Comparison of ENCODE assay signal across 19 mouse cellular contexts in the genomic region with DNA sequence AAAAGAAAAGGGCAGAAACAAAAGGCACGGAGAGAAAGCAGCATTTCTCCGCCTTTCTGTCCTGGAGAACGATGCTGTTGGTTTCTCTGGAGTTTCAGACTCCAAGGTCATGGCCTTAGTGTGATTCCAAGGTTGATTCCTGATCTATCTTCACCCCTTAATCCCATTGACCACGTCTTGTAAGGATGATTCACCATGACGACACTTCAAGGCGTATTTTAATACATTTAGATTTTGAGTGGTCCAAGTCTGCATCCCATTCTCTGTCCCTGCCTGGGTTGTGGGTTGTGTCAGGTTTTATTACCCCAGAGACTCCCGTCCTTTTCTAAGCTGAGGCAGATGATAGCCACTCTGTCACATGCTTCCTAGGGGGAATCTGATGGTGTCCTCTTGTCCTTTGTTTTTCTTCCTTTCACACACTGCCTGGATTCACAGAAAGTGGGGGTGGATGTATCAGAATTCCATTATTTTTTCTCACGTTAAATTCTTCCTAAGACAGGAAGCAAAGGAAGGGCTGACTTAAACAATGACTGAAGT.
A peak's percentile ranks its signal among the peaks of the same experiment; 100 is the strongest.
DNase-seq lines count a peak whose midpoint lies in the region; ATAC-seq and TF ChIP-seq lines count a peak whose summit lies in the region.
"Had no signal": no experiment of that assay in that cellular context is flagged by ENCODE, and none has a peak within 500 bp of the region (broad histone marks: within the 10 kb centered on the region; RNA-seq: fewer than 3 reads in every experiment).

No protein-coding gene starts in this region.

- TF ChIP-seq POLR2A in thymus, adult 2 months (IDR thresholded peaks at IDR 0.05; ENCODE audit: control insufficient read depth, extremely low read depth, insufficient read depth, low read length, poor library complexity), result no peak

- peak; percentile 10 for DNase-seq in hindbrain, embryonic 11.5 days (ENCODE audit: low spot score)
- no peak for DNase-seq in hindbrain, postnatal 0 days (ENCODE audit: low spot score)
- peak; percentile 46 for DNase-seq in midbrain, embryonic 14.5 days
- no peak for DNase-seq in frontal cortex, postnatal 10 days (ENCODE audit: low spot score in 2 of 2)
- no peak for DNase-seq in thymus, adult 2 months
- DNase-seq: cerebellum, adult 8-10 months; gastrocnemius, adult 2 months; heart, postnatal 14 days; kidney, adult 2 months; kidney, postnatal 25 days; left cerebral cortex, postnatal 4 days; lung, adult 18-20 months; lung, postnatal 14 days; right cerebral cortex, adult 18-20 months; thymus, postnatal 36 days had no signal

- WGBS in hindbrain, embryonic 11.5 days, result 54% methylated on average over 8 of the region's 8 CpGs
- WGBS in hindbrain, postnatal 0 days, result 35% methylated on average over 8 of the region's 8 CpGs
- WGBS in hindbrain, embryonic 13.5 days, result 31% methylated on average over 8 of the region's 8 CpGs
- 5% methylated on average over 8 of the region's 8 CpGs for WGBS in midbrain, embryonic 14.5 days
- 45% methylated on average over 8 of the region's 8 CpGs for WGBS in kidney, embryonic 16.5 days
- 81% methylated on average over 8 of the region's 8 CpGs for WGBS in thymus, adult 2 months

- no peak for TF ChIP-seq CTCF in hindbrain, postnatal 0 days (IDR thresholded peaks at IDR 0.05; ENCODE audit: low read depth)
- no peak for TF ChIP-seq CTCF in thymus, adult 2 months (IDR thresholded peaks at IDR 0.05; ENCODE audit: borderline replicate concordance, control insufficient read depth, extremely low read depth, insufficient read depth, low read length, poor library complexity)

- peak overlapping the region; percentile 67 for H3K27ac ChIP-seq in hindbrain, embryonic 11.5 days (ENCODE audit: low read depth, low read length)
- H3K27ac ChIP-seq in hindbrain, postnatal 0 days, result no peak overlapping the region
- peak overlapping the region; percentile 67 for H3K27ac ChIP-seq in hindbrain, embryonic 13.5 days
- peak overlapping the region; percentile 77 for H3K27ac ChIP-seq in midbrain, embryonic 14.5 days (replicated peaks; ENCODE audit: low read depth, low read length)
- H3K27ac ChIP-seq in kidney, embryonic 16.5 days (ENCODE audit: low read length), result no peak overlapping the region
- no peak overlapping the region for H3K27ac ChIP-seq in thymus, adult 2 months (ENCODE audit: control insufficient read depth, insufficient read depth, low read length)
- H3K27ac ChIP-seq: gastrocnemius, adult 2 months had no signal

- no peak overlapping the region for H3K4me2 ChIP-seq in hindbrain, embryonic 11.5 days (replicated peaks; ENCODE audit: low read depth, low read length)
- H3K4me2 ChIP-seq in hindbrain, postnatal 0 days (ENCODE audit: low read depth, low read length), result no peak overlapping the region
- no peak overlapping the region for H3K4me2 ChIP-seq in hindbrain, embryonic 13.5 days
- H3K4me2 ChIP-seq in midbrain, embryonic 14.5 days (ENCODE audit: low read length), result peak overlapping the region; percentile 15
- H3K4me2 ChIP-seq in kidney, embryonic 16.5 days (replicated peaks; ENCODE audit: low read depth, low read length), result no peak overlapping the region
- H3K4me2 ChIP-seq: heart, embryonic 12.5 days had no signal

- no peak overlapping the region for H3K9ac ChIP-seq in hindbrain, embryonic 11.5 days (ENCODE audit: low read depth, low read length)
- H3K9ac ChIP-seq in hindbrain, postnatal 0 days (replicated peaks; ENCODE audit: low read length), result no peak overlapping the region
- H3K9ac ChIP-seq in hindbrain, embryonic 13.5 days, result no peak overlapping the region
- no peak overlapping the region for H3K9ac ChIP-seq in midbrain, embryonic 14.5 days (replicated peaks; ENCODE audit: low read length)
- no peak overlapping the region for H3K9ac ChIP-seq in kidney, embryonic 16.5 days (replicated peaks; ENCODE audit: low read length)
- H3K9ac ChIP-seq: heart, embryonic 12.5 days had no signal

- no peaks in the 10 kb centered on the region for H3K36me3 ChIP-seq in hindbrain, embryonic 11.5 days (ENCODE audit: control insufficient read depth, insufficient read depth, low read length)
- no peaks in the 10 kb centered on the region for H3K36me3 ChIP-seq in hindbrain, postnatal 0 days (ENCODE audit: insufficient read depth, low read length)
- H3K36me3 ChIP-seq in hindbrain, embryonic 13.5 days, result no peaks in the 10 kb centered on the region
- H3K36me3 ChIP-seq in midbrain, embryonic 14.5 days (ENCODE audit: control insufficient read depth, insufficient read depth, low read length), result no peaks in the 10 kb centered on the region
- H3K36me3 ChIP-seq in kidney, embryonic 16.5 days (ENCODE audit: insufficient read depth, low read length), result no peaks in the 10 kb centered on the region
- no peaks in the 10 kb centered on the region for H3K36me3 ChIP-seq in thymus, adult 2 months (ENCODE audit: control insufficient read depth, insufficient read depth, low read length)
- H3K36me3 ChIP-seq: heart, embryonic 12.5 days had no signal

- no peaks in the 10 kb centered on the region for H3K27me3 ChIP-seq in hindbrain, embryonic 11.5 days (ENCODE audit: control insufficient read depth, insufficient read depth, low read length)
- no peaks in the 10 kb centered on the region for H3K27me3 ChIP-seq in hindbrain, postnatal 0 days (ENCODE audit: insufficient read depth, low read length)
- no peaks in the 10 kb centered on the region for H3K27me3 ChIP-seq in hindbrain, embryonic 13.5 days
- H3K27me3 ChIP-seq in midbrain, embryonic 14.5 days (ENCODE audit: control insufficient read depth, insufficient read depth, low read length), result no peaks in the 10 kb centered on the region
- no peaks in the 10 kb centered on the region for H3K27me3 ChIP-seq in kidney, embryonic 16.5 days (ENCODE audit: insufficient read depth, low read length)
- H3K27me3 ChIP-seq in thymus, adult 2 months (ENCODE audit: control insufficient read depth, insufficient read depth, low read length), result no peaks in the 10 kb centered on the region
- H3K27me3 ChIP-seq: heart, embryonic 12.5 days had no signal

- ATAC-seq in hindbrain, embryonic 11.5 days (ENCODE audit: low FRiP score), result peak; percentile 60; the same call in 1 of the 2 replicates
- no peak for ATAC-seq in hindbrain, postnatal 0 days
- no peak; the same call in 1 of the 2 replicates for ATAC-seq in hindbrain, embryonic 13.5 days (ENCODE audit: low FRiP score)
- peak; percentile 38; the same call in 1 of the 2 replicates for ATAC-seq in midbrain, embryonic 14.5 days (ENCODE audit: low FRiP score, low TSS enrichment)
- ATAC-seq in kidney, embryonic 16.5 days (ENCODE audit: low FRiP score, low TSS enrichment), result no peak
- ATAC-seq: inflammation-experienced regulatory T-cells, adult 6 months had no signal

- no peaks in the 10 kb centered on the region for H3K4me1 ChIP-seq in hindbrain, embryonic 11.5 days (replicated peaks; ENCODE audit: control insufficient read depth, insufficient read depth, low read length)
- peaks cover 6% of the 10 kb centered on the region; the same call in 1 of the 2 replicates for H3K4me1 ChIP-seq in hindbrain, postnatal 0 days (ENCODE audit: insufficient read depth, low read length)
- H3K4me1 ChIP-seq in hindbrain, embryonic 13.5 days (replicated peaks), result peaks cover 18% of the 10 kb centered on the region
- H3K4me1 ChIP-seq in midbrain, embryonic 14.5 days (ENCODE audit: control insufficient read depth, insufficient read depth, low read length), result peaks cover 25% of the 10 kb centered on the region
- H3K4me1 ChIP-seq in kidney, embryonic 16.5 days (ENCODE audit: insufficient read depth, low read length), result peaks cover 5% of the 10 kb centered on the region; the same call in 1 of the 2 replicates
- H3K4me1 ChIP-seq in thymus, adult 2 months (replicated peaks; ENCODE audit: control insufficient read depth, insufficient read depth, low read length), result no peaks in the 10 kb centered on the region
- H3K4me1 ChIP-seq: heart, embryonic 12.5 days had no signal

- no peaks in the 10 kb centered on the region for H3K9me3 ChIP-seq in hindbrain, embryonic 11.5 days (ENCODE audit: control insufficient read depth, low read length)
- no peaks in the 10 kb centered on the region for H3K9me3 ChIP-seq in hindbrain, postnatal 0 days (ENCODE audit: low read length)
- no peaks in the 10 kb centered on the region for H3K9me3 ChIP-seq in hindbrain, embryonic 13.5 days
- no peaks in the 10 kb centered on the region for H3K9me3 ChIP-seq in midbrain, embryonic 14.5 days (ENCODE audit: control insufficient read depth, low read length)
- no peaks in the 10 kb centered on the region for H3K9me3 ChIP-seq in kidney, embryonic 16.5 days (ENCODE audit: low read length)
- H3K9me3 ChIP-seq: heart, embryonic 12.5 days had no signal

- H3K4me3 ChIP-seq in hindbrain, embryonic 11.5 days (ENCODE audit: low read depth, low read length), result no peak overlapping the region
- no peak overlapping the region for H3K4me3 ChIP-seq in hindbrain, postnatal 0 days (ENCODE audit: low read length)
- no peak overlapping the region for H3K4me3 ChIP-seq in hindbrain, embryonic 13.5 days
- no peak overlapping the region for H3K4me3 ChIP-seq in midbrain, embryonic 14.5 days (replicated peaks; ENCODE audit: low read depth, low read length)
- H3K4me3 ChIP-seq in kidney, embryonic 16.5 days (ENCODE audit: low read length), result no peak overlapping the region
- H3K4me3 ChIP-seq in thymus, adult 2 months (ENCODE audit: control insufficient read depth, insufficient read depth, low read length), result no peak overlapping the region
- H3K4me3 ChIP-seq: gastrocnemius, adult 2 months; heart, embryonic 12.5 days had no signal

Comparison
In these comparisons a context has a peak if more than half of its experiments do, and no peak if none do; other contexts are left out.
1. ATAC-seq: peak in hindbrain, embryonic 11.5 days (single experiment) and midbrain, embryonic 14.5 days (single experiment); none in hindbrain, postnatal 0 days (single experiment), hindbrain, embryonic 13.5 days (single experiment) and kidney, embryonic 16.5 days (single experiment).
2. DNase-seq: peak in hindbrain, embryonic 11.5 days (single experiment) and midbrain, embryonic 14.5 days (single experiment); none in hindbrain, postnatal 0 days (single experiment), frontal cortex, postnatal 10 days (0 of 2) and thymus, adult 2 months (single experiment).
3. H3K27ac ChIP-seq: peak in hindbrain, embryonic 11.5 days (single experiment), hindbrain, embryonic 13.5 days (single experiment) and midbrain, embryonic 14.5 days (single experiment); none in hindbrain, postnatal 0 days (single experiment), kidney, embryonic 16.5 days (single experiment) and thymus, adult 2 months (single experiment).